Mouse (Mus musculus): Measurements from ENCODE around the gene Fitm2. TPM values are rescaled to one million over a fixed set of nuclear protein-coding genes. Genes with fewer than 3 reads are reported as not detected.

Gene Fitm2
- 10 to 100 TPM; 17.0 to 23.5 (median 20.7) TPM for total RNA-seq (2022)

- peak; percentile 92 to 98 for DNase-seq (ENCODE audit: low spot score in 2 of 2)
Observed at GRCm38 (mm10) chr2:163472466-163472851, at the start of gene Fitm2. TSS of gene Fitm2 (minus strand) at chr2:163472629.

DNA sequence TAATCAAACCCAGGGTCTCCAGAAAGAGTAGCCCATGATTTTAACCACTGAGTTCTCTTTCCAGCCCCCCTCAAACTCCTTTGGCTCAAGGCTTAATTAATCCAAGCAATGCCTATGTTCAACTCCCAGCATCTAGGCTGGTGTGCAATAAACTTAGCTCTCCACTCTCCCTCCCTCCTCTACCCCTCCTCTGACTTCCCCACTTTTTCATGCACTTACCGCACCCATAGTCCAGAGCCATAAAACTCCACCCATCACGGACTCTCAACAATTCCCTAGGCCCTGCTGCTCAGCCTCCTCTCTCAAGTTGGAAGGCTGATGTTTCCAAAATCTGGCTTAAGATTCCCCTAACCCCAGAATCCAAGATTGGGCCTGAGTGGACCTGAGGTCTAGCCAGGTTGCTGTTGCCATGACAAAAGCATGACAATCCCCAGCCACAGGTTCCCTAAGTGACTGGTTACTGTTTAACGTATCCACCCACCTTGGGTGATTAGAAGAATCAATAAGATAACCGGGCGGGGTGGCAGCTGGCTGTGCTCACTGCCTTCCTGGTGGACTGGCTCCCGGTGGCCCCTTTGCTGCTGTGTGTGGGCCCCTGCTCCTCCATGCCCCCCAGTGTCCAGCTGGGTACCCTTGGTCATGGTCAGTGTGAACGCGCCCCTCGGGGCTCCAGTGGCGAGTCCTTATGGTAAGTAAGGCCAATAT, 34.0 kb upstream of the Fitm2 start, which contains the start of gene Hnf4a:
Gene Hnf4a (plus strand): TSS at position 509 of the 705 bp plus-strand sequence.
- no peak for DNase-seq (ENCODE audit: low spot score in 2 of 2)

- DNase-seq (ENCODE audit: low spot score in 2 of 2) = no peak
Observed at GRCm38 (mm10) chr2:163503191-163503590, 30.8 kb upstream of the Fitm2 start.

GRCm38 (mm10) chr2:163502219-163502618, 29.8 kb upstream of the Fitm2 start:
- DNase-seq (ENCODE audit: low spot score in 2 of 2) = no peak

DNA sequence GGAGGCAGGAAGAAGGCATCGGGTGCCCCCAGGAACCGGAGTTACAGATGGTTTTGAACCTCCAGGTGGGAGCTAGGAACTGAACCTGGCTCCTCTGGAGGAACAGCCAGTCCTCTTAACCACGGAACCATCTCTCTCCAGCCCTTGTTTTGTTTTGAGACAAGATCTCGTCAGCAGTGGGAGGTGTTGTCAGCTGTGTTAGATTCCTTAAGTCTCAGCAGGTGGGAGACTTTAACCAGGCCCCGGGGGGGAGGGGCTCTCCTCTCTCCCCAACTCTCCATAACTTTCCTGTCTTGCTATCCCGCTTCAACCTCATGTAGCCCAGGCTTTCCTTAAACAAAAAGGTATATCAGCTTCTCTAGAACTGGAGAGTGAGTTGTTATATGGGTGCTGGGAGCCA, 22.0 kb upstream of the Fitm2 start:
- no peak for DNase-seq (ENCODE audit: low spot score in 2 of 2)

DNA sequence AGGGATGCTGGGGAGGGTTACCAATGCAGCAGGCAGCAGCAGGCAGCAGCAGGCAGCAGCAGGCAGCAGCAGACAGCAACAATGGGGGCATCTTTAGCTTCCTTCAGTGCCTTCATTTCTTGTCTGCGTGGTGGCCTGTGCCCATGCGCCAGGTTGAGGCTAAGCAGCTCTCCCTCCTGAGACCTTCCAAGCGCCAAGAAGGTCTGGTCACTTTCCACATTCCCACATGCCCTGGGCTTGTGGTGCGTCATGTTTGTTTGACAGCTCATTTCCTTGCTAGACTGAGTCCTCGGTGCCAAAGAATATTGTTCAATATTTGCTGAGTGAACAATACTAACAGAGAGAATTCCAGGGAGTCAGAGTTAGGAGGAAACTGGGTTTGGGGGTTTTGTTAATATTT, 21.5 kb upstream of the Fitm2 start:
- DNase-seq (ENCODE audit: low spot score in 2 of 2) = no peak

- no peak for DNase-seq (ENCODE audit: low spot score in 2 of 2)
Observed at GRCm38 (mm10) chr2:163493031-163493430, 20.6 kb upstream of the Fitm2 start.

GRCm38 (mm10) chr2:163492018-163492417, 19.6 kb upstream of the Fitm2 start, which contains the start of gene R3hdml:
TSS of gene R3hdml (plus strand) at chr2:163492318.
- no peak for DNase-seq (ENCODE audit: low spot score in 2 of 2)

DNA sequence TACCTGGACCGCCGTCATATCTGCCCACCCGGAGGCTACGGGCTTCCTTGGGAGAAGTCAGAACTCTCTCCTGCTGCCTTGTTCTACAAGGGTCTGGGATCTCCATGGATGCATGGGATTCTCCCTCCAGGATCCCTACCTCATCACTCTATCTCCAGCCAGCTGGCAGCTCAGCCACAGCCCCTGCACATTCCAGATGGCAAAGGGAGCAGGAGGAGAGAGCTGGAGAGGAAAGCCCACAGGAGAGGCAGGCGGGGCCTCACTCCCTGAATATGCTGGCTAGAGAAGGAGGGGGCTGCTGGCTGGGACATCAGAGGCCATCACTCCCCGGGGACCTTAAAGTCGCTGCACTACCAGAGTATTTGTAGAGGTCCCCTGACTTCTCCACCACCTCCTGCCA, 18.9 kb upstream of the Fitm2 start:
- DNase-seq (ENCODE audit: low spot score in 2 of 2) = no peak

DNA sequence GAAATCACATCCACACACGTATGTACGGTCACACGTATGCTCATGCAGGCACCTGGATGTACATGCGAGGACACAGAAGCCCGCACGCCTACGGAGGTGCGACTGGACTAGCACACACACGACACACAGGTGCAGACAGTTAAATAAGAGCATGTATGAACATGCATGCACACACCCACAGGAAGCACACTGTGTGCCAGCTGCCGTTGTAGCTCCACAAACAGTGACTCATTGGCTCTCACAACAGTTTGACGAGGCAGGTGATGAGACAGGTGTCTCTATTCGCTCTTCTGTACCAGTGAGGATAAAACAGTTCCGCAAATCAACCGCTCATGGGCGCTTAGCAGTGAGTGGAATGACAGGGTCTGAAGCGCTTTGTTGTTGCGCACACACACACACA, 18.2 kb upstream of the Fitm2 start:
- DNase-seq (ENCODE audit: low spot score in 2 of 2) = no peak

DNA sequence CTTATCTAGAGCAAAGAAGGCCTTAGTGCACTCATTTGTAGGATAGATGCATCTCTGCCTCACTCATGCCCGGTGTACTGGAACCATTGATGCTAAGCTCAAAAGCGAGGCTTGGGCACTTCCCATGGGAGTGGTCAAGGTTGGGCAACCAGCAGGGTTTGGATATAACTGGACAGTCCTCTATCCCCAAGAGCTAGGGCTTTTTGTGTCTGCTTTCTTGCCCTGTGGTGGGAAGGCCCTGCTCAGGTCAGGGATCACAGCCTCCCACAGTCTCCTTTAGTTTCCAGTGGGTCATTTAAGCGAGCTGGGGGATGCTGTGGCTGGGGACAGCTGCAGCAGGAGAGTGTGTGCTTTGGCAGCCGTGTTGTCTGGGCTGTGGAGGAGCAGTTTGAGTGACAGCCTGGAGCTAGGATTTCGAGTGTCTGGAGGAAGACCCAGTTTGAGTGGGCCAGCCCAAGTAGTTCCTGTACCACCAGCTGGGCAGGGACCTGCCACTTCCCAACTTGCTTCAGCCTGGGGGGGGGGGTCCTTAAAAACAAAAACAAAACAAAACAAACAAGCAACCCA, 17.4 kb upstream of the Fitm2 start:
- DNase-seq (ENCODE audit: low spot score in 2 of 2) = no peak

- DNase-seq (ENCODE audit: low spot score in 2 of 2) = no peak
Observed at GRCm38 (mm10) chr2:163487360-163487759, 14.9 kb upstream of the Fitm2 start.

- DNase-seq (ENCODE audit: low spot score in 2 of 2) = no peak
Observed at GRCm38 (mm10) chr2:163481539-163482029, 9.2 kb upstream of the Fitm2 start.

GRCm38 (mm10) chr2:163480191-163480825, 7.9 kb upstream of the Fitm2 start:
- no peak for DNase-seq (ENCODE audit: low spot score in 2 of 2)

- DNase-seq (ENCODE audit: low spot score in 2 of 2) = no peak
Observed at GRCm38 (mm10) chr2:163471710-163472465, 541 bp downstream of the Fitm2 start.

- no peak for DNase-seq (ENCODE audit: low spot score in 2 of 2)
Observed at GRCm38 (mm10) chr2:163471136-163471535, 1.3 kb downstream of the Fitm2 start.

GRCm38 (mm10) chr2:163469711-163470110, 2.7 kb downstream of the Fitm2 start:
- DNase-seq (ENCODE audit: low spot score in 2 of 2) = no peak

DNA sequence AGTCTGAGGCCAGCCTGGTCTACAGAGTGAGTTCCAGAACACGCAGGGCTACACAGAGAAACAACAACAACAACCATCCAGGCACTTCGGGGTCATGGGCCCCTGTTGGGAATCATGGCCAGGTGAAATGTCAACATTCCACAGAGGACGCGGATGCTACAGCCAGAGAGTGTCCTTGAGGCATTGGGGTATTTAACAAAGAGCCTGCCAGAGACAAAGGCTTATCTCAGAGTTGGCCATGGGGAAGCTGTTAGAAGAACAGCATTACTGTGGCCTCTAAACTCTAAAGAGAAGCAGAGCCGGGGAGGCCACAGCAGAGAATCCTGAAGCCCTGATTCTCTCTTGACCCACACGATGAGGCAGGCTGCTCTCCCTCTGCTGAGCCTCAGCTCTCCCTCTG, 3.6 kb downstream of the Fitm2 start:
- no peak for DNase-seq (ENCODE audit: low spot score in 2 of 2)

GRCm38 (mm10) chr2:163467585-163467984, 4.8 kb downstream of the Fitm2 start:
- no peak for DNase-seq (ENCODE audit: low spot score in 2 of 2)

DNA sequence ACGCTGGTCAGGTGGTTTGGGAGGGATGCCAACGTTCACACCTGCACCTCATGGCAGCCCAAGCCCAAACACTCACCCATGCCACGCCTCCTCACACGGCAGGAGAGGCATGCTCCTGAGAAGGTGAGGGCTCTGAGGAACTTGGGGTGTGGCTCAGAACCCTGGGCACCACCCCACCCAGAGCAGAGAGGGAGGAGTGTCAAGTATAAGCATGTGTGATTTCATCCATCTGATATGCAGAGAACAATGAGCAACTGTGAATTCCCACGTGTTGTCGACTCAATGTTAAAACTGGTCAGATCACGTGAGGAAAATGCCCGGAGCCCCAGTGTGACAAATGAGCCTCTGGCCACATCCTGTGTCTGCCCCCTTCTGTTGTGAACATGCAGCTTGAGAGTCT, 5.7 kb downstream of the Fitm2 start:
- no peak for DNase-seq (ENCODE audit: low spot score in 2 of 2)

DNA sequence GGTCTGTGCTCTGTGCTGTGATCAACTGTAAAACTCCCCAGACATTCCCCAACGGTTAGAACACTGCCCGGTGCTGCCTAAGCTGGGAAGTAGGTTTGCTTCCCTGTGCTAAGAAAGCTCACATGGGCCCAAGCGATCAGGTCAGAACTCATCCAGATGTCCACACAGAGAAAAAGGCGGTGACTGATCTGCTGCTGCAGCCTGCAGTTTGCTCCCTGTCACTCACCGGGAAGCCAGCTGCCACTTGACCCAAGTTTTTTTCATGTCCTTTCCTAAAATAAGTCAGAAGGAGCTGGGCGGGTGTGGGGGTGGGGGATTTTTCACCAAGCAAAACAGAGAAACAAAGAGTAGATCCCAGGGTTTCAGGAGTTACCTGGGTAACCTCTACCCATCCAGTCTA, 7.9 kb downstream of the Fitm2 start:
- DNase-seq (ENCODE audit: low spot score in 2 of 2) = no peak

- DNase-seq (ENCODE audit: low spot score in 2 of 2) = no peak
Observed at GRCm38 (mm10) chr2:163463998-163464397, 8.4 kb downstream of the Fitm2 start.
